Mouse (Mus musculus) R1 (cell line): ENCODE results near the gene Tamm41.

Source experiments
- DNase-seq: peaks from one replicate; pipeline ENCODE4 v3.0.0-alpha.2; 2018; ENCODE audit warnings: low read depth, low spot score

Tamm41 gene

GRCm38 (mm10) chr6:115027485-115027992 lies 10.1 kb downstream of the Tamm41 start:
- no peak for DNase-seq

- DNase-seq = no peak
These were observed 14.8 kb downstream of the Tamm41 start for GRCm38 (mm10) chr6:115022876-115023275.

- no peak for DNase-seq
These were observed 22.2 kb downstream of the Tamm41 start for GRCm38 (mm10) chr6:115015461-115015860.

- DNase-seq = no peak
These were observed 24.1 kb downstream of the Tamm41 start for GRCm38 (mm10) chr6:115013574-115013973.

GRCm38 (mm10) chr6:115011792-115012191 lies 25.9 kb downstream of the Tamm41 start:
- no peak for DNase-seq

GRCm38 (mm10) chr6:115010815-115011214 lies 26.9 kb downstream of the Tamm41 start:
- DNase-seq = no peak

GRCm38 (mm10) chr6:115010304-115010703 lies 27.4 kb downstream of the Tamm41 start:
- no peak for DNase-seq

- peak; percentile 73 for DNase-seq
These were observed 29.9 kb downstream of the Tamm41 start for GRCm38 (mm10) chr6:115007728-115008127.

GRCm38 (mm10) chr6:115006948-115007347 lies 30.7 kb downstream of the Tamm41 start:
- peak; percentile 32 for DNase-seq

- no peak for DNase-seq
These were observed 31.6 kb downstream of the Tamm41 start for GRCm38 (mm10) chr6:115006065-115006464.

GRCm38 (mm10) chr6:115005351-115005890 lies 32.3 kb downstream of the Tamm41 start:
- DNase-seq = no peak

- no peak for DNase-seq
These were observed 33.0 kb downstream of the Tamm41 start for GRCm38 (mm10) chr6:115004636-115005035.

- DNase-seq = no peak
These were observed 39.2 kb downstream of the Tamm41 start for GRCm38 (mm10) chr6:114998374-114999031.

- no peak for DNase-seq
These were observed 40.2 kb downstream of the Tamm41 start for GRCm38 (mm10) chr6:114997471-114997870.

GRCm38 (mm10) chr6:114996910-114997309 lies 40.8 kb downstream of the Tamm41 start:
- DNase-seq = no peak

- DNase-seq = no peak
These were observed 43.6 kb downstream of the Tamm41 start for GRCm38 (mm10) chr6:114994079-114994478.

GRCm38 (mm10) chr6:114993659-114994058 lies 44.0 kb downstream of the Tamm41 start:
- no peak for DNase-seq

- no peak for DNase-seq
These were observed 45.8 kb downstream of the Tamm41 start for GRCm38 (mm10) chr6:114991909-114992308.

- DNase-seq = no peak
These were observed 49.1 kb downstream of the Tamm41 start for GRCm38 (mm10) chr6:114988619-114988980.

- DNase-seq = no peak
These were observed 49.6 kb downstream of the Tamm41 start for GRCm38 (mm10) chr6:114987966-114988618.

- no peak for DNase-seq
These were observed 55.0 kb downstream of the Tamm41 start for GRCm38 (mm10) chr6:114982671-114983070.

- DNase-seq = no peak
These were observed 58.0 kb downstream of the Tamm41 start for GRCm38 (mm10) chr6:114979715-114980114.

GRCm38 (mm10) chr6:114976915-114977419 lies 60.7 kb downstream of the Tamm41 start:
- no peak for DNase-seq
